Mouse (Mus musculus) sigmoid colon, adult 10 weeks (tissue): ENCODE measurements around the gene Mogat1. TPM values are rescaled to one million over a fixed set of nuclear protein-coding genes. Genes with fewer than 3 reads are reported as not detected.

ENCODE experiments used
- polyA plus RNA-seq: library from polyadenylated mRNA; stranded (reverse); fragments of 350-450 nt; fragmentation: Illumina TruSeq; extraction: RNeasy Lipid Tissue Mini Kit (QIAGEN cat#74804); gene quantifications from one replicate; pipeline ENCODE4 v1.2.3, GENCODE M21; 2014; ENCODE audit warnings: low read depth, low replicate concordance

Mogat1 gene
- not detected for polyA plus RNA-seq

GRCm38 (mm10) chr1:78510862-78511261 is at the start of gene Mogat1:
TSS of gene Mogat1 (plus strand) at chr1:78510991.

GRCm38 (mm10) chr1:78488752-78489492 is 21.9 kb upstream of the Mogat1 start, which contains the start of gene Farsb:
TSS of gene Farsb (minus strand) at chr1:78488897.

GRCm38 (mm10) chr1:78511621-78512160 is 900 bp downstream of the Mogat1 start, which contains the start of gene BC035947:
TSS of gene BC035947 (minus strand) at chr1:78512158.

Other genes with a start within 250 kb of the Mogat1 start
- 150 TPM for gene Sgpp2, start 200.6 kb upstream of the Mogat1 start, polyA plus RNA-seq
- gene Farsb, start 22.1 kb upstream of the Mogat1 start, polyA plus RNA-seq: 171 TPM
- not detected for gene BC035947, start 1.2 kb downstream of the Mogat1 start, polyA plus RNA-seq
- 1,533 TPM for gene Acsl3, start 146.8 kb downstream of the Mogat1 start, polyA plus RNA-seq
- 57.4 TPM for gene Utp14b, start 147.0 kb downstream of the Mogat1 start, polyA plus RNA-seq